Mouse (Mus musculus): ENCODE data around the gene Pam.

The Pam gene

DNA sequence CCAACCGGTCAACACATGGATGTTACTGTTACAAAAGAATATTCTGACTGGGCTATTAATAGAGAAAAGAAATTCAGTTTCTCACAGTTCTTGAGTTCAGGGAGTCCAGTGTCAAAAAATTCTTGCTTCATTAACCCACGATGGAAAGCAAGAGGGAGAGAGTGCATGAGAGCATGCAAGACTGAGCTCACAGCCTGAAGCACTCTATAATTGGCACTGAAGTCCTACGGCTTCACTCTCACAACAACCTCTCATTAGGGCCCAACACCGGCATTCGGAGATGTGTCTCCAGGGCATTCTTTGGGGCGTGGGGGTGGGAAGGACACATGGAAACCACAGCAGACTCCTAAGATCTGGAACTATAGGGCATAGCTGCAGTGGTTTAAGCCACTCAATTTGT lies 12.5 kb downstream of the Pam start:
- in situ Hi-C loops (cut with MboI, MseI), result no loop called here

DNA sequence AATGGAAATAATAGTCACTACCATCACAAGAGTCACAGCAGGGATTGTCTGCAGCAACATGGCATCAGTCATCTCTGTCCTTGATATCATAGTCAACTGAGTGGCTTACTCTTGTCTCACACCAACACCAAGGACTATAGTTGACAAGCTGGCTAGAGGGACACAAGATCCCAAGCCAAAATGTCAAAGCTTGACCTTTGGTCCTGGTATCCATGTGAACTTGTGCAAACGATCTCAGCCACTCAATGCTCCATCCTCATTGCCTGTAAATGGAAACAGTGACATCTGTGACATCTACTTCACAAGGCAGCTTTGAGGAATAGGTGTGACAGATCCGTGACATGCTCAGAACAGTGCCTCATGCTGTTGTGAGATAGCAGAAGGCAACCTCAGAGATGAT lies 15.0 kb downstream of the Pam start:
- in situ Hi-C loops (cut with MboI, MseI), result no loop called here

GRCm38 (mm10) chr1:98079640-98080039 lies 15.8 kb downstream of the Pam start:
- in situ Hi-C loops (cut with MboI, MseI), result no loop called here

DNA sequence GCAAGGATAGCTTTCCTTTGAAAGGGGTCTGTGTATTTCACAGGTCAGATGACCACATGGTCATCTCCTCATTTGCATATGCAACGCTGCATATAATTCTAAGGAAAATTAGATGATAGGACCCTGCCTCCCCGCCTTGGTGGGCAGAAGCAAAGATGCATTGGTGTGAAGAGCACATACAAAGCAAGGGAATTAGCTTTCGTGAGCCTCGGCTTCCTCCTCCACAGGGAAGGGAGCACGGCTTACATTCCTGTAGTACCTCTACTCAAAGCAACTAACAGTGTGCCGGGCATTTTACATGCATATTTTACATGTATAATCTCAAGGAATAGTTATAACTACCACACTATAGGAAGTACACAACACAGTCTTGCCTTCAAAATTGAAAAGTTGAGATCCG lies 16.7 kb downstream of the Pam start:
- in situ Hi-C loops (cut with MboI, MseI), result no loop called here

DNA sequence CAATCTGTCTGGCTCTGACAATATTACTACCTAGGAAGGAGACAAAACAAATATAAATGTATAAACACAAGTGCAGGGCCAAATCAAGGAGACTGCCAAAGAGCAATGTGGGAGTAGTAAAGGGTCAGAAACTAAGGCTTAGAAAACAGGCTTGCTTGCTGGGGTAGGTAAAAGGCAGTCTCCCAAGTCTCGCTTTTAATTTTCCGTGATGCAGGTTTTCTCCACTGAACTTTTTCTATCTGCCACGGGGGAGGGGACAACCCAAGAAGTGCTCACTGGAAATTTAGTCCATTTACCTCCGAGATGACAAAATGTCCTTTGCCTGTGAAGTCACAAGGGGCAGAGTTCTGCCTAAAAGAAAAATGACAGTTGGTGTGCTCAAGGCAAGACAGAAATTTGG lies 21.6 kb downstream of the Pam start:
- in situ Hi-C loops (cut with MboI, MseI), result no loop called here

DNA sequence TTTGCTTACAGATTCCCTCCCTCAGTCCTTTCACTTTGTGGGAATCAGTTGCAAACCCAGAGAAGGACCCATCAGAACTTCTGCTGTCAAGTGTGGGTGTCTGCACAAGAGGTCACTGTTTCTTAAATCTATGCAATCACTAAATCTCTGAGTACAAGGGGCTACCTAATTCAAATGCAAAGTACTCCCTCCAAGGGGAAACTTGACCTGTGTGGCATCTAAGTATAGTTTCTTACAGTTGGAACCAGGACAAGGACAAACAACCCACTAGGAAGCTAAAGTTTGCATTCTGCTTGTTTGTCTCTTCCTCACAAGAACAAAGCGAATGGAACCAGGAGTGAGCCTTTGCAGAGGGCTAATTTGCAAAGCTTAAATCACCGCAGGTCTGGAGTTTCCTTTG lies 22.3 kb downstream of the Pam start:
- in situ Hi-C loops (cut with MboI, MseI), result no loop called here

- in situ Hi-C loops (cut with MboI, MseI), result no loop called here
These were observed 23.4 kb downstream of the Pam start for GRCm38 (mm10) chr1:98072045-98072444.

DNA sequence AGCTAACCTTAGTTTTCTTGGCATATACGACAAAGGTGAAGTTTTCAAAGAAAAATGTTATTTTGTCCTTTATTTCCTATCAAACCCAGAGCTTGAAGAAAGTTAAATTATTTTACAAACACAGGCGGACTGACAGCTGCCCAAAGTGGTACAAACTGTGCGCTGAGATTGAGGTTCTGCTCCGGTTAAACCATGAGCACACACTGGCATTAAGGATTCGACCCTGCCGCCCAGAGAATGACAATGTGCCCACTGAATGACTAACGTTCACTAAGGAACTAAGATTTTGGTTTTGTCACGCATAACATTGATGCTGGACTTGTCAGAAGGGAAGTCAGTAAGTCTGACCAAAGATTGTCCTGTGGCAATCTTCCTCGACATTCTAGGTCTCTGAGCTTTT lies 24.0 kb downstream of the Pam start:
- in situ Hi-C loops (cut with MboI, MseI), result no loop called here

DNA sequence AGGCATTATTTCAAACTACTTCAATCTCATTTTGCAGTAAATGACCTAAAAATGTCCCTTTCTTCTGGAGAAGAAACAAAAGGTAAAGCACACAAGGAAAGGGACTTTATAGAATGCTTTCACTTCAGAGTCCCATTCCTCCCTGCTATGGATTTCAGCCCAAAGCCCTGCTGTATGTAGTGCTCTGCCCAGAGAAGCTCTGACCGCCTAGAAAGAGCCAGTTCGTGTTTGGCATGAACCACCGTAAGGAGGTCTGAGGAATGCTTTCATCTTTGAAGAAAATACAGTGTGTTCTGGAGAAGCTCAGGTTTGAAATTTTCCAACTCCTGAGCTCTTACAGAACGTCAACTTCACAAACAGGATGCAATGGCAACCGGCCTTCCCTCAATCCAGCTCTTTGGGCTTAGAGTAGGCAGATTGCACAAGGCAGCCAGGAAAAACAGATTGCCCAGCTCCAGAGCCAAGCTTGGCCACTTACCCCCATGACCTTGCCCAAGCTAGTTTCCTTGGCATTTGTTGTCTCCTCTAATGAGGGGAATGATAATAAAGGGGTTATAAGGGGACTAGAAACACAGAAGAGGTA lies 24.6 kb downstream of the Pam start:
- in situ Hi-C loops (cut with MboI, MseI), result no loop called here

GRCm38 (mm10) chr1:98068177-98068576 lies 27.3 kb downstream of the Pam start:
- in situ Hi-C loops (cut with MboI, MseI), result no loop called here

DNA sequence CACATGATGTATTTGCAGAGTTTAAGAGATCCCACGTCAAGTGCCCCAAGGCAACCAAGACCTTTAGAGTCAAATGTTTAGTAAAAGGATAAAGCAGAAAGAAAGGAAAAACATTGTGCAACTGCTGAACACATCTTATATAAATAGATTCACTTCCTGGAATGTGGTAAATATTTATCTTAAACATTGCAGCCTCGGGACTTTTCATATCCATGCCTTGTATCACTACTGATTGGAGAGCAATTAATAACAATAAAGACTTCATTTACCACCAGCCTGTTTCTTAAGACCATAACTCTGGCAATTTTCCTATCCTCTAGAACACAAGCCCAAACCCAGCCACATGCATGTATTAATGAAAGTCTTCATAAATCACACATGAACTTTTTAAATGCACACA lies 33.4 kb downstream of the Pam start:
- in situ Hi-C loops (cut with MboI, MseI), result no loop called here

GRCm38 (mm10) chr1:98059401-98059800 lies 36.0 kb downstream of the Pam start:
- in situ Hi-C loops (cut with MboI, MseI), result no loop called here

DNA sequence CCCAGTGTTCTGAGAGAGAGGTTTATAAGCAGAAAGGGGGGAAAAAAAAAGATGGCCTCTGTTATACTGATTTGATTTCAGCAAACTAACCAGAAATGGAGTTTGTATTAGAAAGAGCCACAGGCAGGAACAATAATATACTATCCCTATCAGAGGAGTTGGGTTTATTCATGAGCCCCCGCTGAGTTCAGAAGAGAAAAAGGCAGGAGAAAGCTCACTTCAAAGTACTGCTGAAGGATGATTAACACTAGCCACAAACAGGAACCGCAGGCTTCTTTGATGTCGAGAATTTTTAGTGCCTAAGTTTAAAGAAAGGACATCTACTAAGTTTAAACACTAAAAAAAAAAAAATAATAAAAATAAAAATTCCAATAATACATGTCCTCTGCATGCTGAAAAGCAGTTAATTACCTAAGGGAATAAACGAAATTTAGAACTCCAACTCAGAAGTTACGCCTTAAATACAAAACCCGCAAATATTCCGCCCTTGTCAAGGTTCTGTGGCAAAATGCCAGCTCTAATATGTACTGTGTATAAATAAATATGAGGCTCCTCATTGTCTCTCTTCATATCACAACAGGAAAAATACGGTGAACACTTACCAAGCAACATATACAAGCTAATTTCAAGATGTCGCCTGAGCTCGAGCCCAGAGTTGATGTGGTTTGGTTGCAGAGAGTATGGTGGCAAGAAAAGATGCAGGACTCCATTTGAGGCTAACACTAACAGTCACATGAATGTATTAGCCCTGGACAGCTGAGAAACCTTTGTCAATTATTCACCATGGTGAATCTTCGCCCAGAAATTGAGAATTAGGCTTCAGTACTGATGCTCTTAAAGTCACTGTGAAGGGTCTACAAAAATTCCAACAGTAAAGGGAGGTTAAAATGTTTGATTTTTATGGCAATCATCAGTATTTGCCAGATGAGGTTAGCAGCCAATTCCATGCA lies 38.2 kb downstream of the Pam start:
- in situ Hi-C loops (cut with MboI, MseI), result no loop called here

DNA sequence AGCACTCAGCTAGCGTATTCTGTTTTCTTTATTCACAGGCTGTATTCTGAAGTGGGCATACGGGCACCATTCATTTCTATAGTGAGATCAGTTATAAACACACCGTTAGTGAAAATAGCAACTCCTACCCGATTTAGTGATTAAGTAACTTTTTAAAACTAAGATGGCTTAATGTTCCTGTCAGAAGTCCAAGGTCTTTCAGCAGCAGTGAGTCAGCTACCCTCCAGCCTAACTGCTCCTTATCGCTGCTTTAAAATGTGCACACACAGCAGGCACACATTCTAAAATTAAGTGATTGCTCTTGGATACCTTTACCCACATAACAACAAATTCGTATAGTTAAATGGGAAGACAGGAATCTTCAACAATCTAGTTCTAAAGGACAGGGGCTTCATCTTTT lies 39.2 kb downstream of the Pam start:
- in situ Hi-C loops (cut with MboI, MseI), result no loop called here

GRCm38 (mm10) chr1:98055591-98055990 lies 39.9 kb downstream of the Pam start:
- in situ Hi-C loops (cut with MboI, MseI), result no loop called here

DNA sequence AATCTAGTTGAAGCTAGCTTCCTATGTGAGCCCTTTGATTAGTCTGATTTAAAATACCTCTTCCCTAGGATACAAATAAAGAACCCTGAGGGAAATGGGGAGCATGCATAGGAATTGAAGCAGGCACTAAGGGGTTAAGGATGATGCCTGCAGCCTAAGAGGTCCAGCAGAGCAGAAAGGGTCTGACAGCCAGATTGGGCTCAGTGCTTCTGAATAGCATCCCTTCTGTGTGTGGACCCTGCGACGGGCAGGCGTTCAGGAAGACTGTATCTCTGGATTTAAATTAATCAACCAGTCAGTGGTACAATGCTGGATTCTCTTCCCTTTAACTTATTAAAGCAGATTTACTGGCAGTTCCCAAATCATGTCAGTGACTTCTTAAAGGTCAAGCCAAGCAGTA lies 41.5 kb downstream of the Pam start:
- in situ Hi-C loops (cut with MboI, MseI), result no loop called here

GRCm38 (mm10) chr1:98053447-98053846 lies 42.0 kb downstream of the Pam start:
- in situ Hi-C loops (cut with MboI, MseI), result no loop called here

DNA sequence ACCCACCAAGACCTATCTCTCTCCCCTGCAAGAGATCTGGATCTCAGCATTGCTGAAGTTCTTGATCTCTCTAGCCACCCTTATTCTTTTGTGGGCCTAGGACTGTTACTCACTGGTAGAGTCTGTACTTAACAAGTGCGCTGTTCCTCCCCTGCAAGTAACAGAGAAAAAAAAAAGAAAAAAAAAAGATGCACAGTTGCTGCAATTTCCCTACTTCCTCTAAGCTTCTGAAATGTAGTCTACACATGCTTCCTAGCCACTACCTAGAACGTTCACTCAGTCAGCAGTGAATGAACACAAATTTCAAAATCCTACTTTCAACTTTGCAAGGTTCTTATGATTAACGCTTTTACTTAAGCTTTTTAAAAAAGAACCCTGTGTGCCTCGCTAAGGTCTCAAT lies 42.7 kb downstream of the Pam start:
- in situ Hi-C loops (cut with MboI, MseI), result no loop called here

DNA sequence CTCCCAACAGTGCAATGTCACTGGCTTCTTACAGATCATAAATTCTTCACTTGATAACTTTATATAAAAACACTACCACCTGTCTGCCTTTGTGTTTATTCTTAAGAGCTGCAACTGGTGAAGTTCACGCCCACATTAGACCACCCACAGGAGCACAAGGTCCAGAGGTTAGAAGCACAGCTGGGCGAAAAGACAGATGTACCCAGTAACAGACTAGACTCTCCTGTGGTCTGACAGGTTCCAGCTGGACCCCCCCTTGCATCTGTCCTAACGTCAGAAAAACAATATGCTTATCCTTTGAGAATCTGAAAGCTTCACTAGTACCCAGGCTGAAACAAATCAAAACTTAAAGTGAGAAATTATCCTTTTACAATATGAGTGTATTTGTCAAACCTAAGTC lies 44.4 kb downstream of the Pam start:
- in situ Hi-C loops (cut with MboI, MseI), result no loop called here

GRCm38 (mm10) chr1:98049756-98050155 lies 45.7 kb downstream of the Pam start:
- in situ Hi-C loops (cut with MboI, MseI), result no loop called here

DNA sequence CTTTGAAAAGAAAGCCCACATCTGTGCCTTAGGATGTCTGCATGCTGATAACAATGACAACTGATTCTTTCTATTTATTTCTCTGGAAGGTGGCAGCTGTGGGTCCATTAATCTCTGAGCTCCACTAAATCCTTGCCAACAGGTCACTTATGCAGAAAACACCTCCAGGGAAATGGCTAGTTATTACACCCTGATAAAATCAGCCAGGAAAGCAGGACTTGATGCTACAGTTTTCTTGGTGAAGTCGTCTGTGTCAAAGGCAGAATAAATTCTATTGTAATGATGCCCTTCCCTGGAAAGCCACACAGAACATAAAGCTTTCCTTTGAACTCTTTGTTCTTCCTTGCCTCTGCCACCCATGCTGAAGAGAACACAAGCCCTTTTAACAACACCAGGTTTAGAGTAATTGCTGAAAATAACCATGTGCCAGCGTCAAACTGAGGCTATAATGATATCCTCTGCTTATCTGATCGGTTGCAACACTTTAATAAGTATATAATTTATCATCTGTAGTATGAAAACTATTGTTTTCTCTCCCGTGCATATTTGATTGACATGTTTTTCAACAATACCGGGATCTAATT lies 47.1 kb downstream of the Pam start:
- in situ Hi-C loops (cut with MboI, MseI), result no loop called here

DNA sequence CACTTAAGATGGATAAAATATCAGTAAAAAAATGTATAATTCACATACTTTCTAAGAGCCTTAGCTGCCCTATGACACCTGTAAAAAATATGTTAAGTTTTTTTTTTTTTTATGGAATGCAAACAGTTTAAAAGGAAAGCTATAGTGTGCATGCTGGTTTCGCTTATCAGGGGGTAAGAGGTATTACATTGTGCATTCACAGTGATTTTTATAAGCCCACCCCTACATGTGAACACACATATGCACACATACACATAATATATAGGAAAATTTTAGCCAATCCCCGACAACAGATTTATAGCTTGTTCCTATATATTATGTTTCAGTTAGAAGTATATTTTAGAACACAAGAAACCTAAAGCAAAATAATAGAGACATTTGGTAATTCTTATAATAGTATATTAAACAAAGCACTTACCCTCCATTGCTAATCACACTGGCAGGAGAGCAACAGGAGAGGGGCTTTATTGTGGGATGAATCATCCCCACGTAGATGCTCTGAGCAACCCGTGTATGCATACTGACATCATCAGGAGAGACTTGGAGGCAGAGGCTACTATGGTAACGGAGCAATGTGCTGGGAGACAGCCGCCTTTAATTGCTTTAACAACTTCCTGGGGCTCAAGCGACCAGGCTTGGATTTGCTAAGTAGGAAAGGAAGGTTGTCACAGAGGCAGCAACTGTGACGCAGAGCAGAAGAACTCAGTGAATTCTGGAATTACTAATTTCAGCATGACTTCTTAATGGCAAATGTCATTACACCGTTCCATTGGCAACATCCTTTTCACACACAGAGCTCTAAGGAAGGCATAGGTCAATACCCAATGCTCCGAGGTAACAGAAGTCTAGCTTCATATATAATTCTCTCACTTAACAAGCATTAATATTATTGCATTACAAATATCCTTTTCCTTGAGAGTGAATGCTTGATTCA lies 47.9 kb downstream of the Pam start:
- in situ Hi-C loops (cut with MboI, MseI), result no loop called here
